Mouse (Mus musculus): ENCODE data around the gene Fut8. TPM values are rescaled to one million over a fixed set of nuclear protein-coding genes. Genes with fewer than 3 reads are reported as not detected.
"Not testable (repeated sequence)": the region's sequence is repeated elsewhere in the genome, so short reads cannot be mapped to it uniquely, and the experiment has no call there.

The Fut8 gene
- polyA plus RNA-seq, 1 experiment from 2014 or later: 24.6 TPM

DNA sequence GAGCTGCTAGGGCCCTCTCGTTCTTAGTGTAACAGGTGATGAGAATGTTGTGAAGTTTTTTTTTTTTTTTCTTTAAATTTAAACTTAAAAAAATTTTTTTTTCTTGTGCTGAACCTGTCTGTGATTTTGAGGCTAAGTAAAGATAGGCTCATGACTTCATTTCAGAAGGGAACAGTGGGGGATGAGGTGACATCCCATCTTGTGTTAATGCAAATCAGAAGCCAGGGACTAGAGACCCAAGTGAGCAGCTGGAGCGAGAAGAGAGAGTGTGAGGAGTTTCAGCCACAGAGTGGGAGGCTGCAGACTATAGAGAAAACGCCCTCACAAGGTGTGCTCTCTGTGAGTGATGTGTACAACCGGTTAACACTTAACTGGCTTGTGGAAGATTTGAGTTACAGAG is 2.0 kb upstream of the Fut8 start:
- no peak for DNase-seq (ENCODE audit: low spot score)
- Histone ChIP-seq H3K9me3 (no peaks in the 10 kb centered on the region), H3K36me3 (replicated peaks) (no peaks in the 10 kb centered on the region), H3K27me3 (replicated peaks; ENCODE audit: low read depth, poor library complexity, severe bottlenecking) (0 out of 2 replicates have a peak, but pooled peaks cover 4% of the 10 kb centered on the region), H3K4me1 (peaks cover 14% of the 10 kb centered on the region), H3K27ac (replicated peaks) (no peak overlapping the region), H3K4me3 (no peak overlapping the region)
- 59% methylated on average over 4 of the region's 4 CpGs for WGBS

DNA sequence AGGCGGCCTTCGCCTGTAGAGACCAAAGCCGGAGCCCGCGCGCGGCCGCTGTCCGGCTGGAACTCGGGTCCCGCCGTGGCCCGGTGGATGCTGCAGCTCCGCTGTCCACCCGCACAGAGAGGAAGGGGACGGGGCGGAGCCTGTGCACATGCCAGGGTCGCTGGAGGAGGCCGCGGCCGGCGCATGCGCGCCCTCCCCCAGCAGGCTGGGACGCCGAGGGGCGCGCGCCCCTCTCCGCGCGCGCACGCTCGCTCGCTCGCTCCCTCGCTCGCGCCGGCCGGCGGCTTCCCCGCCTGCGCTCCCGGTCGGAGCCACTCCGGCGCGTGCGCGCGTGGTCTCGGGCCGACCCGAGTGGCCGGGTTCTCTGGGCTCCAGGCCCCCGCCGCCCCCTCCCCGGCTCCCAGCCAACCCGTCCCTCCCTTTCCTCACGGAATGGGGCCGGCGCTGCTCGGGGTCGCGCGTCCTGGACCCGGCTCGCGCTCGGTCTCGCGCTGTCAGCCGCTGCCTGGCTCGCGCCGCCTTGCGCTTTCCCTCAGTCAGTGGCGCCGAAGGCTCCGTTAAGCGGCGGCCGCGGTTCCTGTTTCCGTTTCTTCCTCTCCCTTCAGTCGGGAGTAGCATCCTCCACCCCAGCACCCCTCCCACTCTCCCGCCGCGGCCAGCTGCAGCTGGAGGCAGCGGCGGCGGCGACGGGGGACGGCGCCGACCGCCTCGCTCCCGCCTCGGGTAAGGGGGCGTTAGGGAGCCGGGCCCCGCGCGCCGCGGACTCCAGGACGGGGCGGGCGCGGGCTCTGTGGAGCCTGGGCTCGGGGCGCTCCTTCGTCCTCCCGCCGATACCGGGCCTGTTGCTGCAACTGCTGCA is 835 bp downstream of the Fut8 start:
- Histone ChIP-seq H3K4me1 (peaks cover 14% of the 10 kb centered on the region), H3K27me3 (replicated peaks; ENCODE audit: low read depth, poor library complexity, severe bottlenecking) (0 out of 2 replicates have a peak, but pooled peaks cover 4% of the 10 kb centered on the region), H3K9me3 (no peaks in the 10 kb centered on the region), H3K27ac (replicated peaks) (peak overlapping the region; percentile 97), H3K4me3 (peak overlapping the region; percentile 92), H3K36me3 (replicated peaks) (no peaks in the 10 kb centered on the region)
- DNase-seq (ENCODE audit: low spot score): peak; percentile 95
- WGBS: under 1% methylated on average over 120 of the region's 120 CpGs

DNA sequence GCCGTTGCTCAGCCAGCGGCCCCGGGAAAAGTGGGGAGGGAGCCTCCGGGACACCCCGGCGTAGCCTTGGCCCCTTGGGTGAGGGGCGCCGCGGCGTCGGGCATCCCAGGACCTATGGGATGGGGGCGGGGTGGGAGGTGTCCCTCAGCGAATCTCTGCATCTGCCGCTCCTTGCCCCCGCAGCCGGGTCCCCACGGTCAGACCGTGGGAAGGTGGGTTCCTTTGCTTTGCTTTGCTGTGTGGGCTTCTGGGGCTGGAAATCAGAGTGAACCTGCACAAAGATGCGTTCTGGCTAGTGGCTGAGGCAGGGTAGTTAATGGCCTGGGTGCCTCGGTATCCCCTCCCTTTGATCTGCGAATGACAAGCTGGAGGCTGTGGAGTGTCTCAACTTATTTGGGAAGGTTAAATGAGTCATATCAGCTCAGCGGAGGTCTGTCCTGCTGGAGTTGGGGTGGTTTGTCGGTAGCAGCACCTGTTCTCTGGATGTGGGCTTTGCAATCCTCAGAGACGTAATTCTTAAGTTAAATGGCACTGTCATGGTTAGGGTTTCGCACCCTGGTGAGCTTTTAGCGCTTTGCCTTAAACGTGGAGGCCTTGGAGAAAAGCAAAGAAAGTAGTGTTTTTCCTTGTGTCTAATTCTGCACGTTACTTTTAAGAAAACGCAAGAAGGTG is 1.6 kb downstream of the Fut8 start:
- Histone ChIP-seq H3K36me3 (replicated peaks) (no peaks in the 10 kb centered on the region), H3K27me3 (replicated peaks; ENCODE audit: low read depth, poor library complexity, severe bottlenecking) (0 out of 2 replicates have a peak, but pooled peaks cover 4% of the 10 kb centered on the region), H3K4me1 (peaks cover 14% of the 10 kb centered on the region), H3K27ac (replicated peaks) (peak overlapping the region; percentile 97), H3K9me3 (no peaks in the 10 kb centered on the region), H3K4me3 (peak overlapping the region; percentile 92)
- no peak for DNase-seq (ENCODE audit: low spot score)
- WGBS: under 1% methylated on average over 29 of the region's 29 CpGs

DNA sequence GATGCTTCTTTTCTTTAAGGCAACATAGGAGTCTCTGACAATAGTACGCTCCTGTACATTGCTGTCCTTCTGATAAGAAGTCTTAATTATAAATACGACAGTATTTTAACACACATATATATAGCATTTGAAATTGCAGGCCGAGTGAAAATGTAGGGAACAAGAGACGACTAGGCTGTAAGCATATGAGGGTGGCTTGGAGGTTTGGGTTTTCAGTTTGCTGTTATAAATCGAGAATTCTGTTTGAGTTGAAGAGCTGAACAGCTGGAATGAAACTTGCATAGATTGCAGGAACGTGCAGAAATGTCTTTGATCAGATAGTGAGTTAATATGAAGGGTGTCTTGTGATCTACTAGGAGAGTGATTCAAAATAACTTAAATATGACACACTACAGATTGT is 2.4 kb downstream of the Fut8 start:
- Histone ChIP-seq H3K9me3 (no peaks in the 10 kb centered on the region), H3K4me3 (peak overlapping the region; percentile 92), H3K36me3 (replicated peaks) (no peaks in the 10 kb centered on the region), H3K4me1 (peaks cover 14% of the 10 kb centered on the region), H3K27ac (replicated peaks) (no peak overlapping the region), H3K27me3 (replicated peaks; ENCODE audit: low read depth, poor library complexity, severe bottlenecking) (0 out of 2 replicates have a peak, but pooled peaks cover 4% of the 10 kb centered on the region)
- no peak for DNase-seq (ENCODE audit: low spot score)
- 62% methylated on average over 6 of the region's 6 CpGs for WGBS

DNA sequence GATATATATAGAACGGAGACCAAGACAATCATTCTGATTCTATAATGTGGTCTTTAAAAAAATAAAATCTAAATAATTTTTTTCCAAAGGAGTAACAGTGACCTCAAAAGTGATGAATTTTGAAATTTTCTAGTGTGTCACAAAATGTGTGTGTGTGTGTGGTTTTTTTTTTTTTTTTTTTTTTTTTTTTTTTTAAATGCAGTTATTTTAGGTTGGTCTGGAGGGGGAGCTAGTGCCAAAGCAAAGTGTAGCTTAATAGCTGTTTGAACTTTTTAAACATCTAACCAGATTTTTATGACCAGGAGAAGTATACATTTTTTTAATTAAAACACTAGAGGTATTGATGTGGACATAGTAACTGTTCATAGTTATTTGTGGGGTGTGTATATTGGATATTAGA is 2.9 kb downstream of the Fut8 start:
- 0 out of 2 replicates have a peak, but pooled peaks cover 4% of the 10 kb centered on the region for H3K27me3 ChIP-seq (replicated peaks; ENCODE audit: low read depth, poor library complexity, severe bottlenecking)
- WGBS: 77% methylated on average over 1 of the region's 1 CpGs
- H3K36me3 ChIP-seq (replicated peaks): no peaks in the 10 kb centered on the region
- DNase-seq (ENCODE audit: low spot score): no peak
- H3K4me3 ChIP-seq: no peak overlapping the region
- peaks cover 14% of the 10 kb centered on the region for H3K4me1 ChIP-seq
- H3K27ac ChIP-seq (replicated peaks): no peak overlapping the region
- no peaks in the 10 kb centered on the region for H3K9me3 ChIP-seq

DNA sequence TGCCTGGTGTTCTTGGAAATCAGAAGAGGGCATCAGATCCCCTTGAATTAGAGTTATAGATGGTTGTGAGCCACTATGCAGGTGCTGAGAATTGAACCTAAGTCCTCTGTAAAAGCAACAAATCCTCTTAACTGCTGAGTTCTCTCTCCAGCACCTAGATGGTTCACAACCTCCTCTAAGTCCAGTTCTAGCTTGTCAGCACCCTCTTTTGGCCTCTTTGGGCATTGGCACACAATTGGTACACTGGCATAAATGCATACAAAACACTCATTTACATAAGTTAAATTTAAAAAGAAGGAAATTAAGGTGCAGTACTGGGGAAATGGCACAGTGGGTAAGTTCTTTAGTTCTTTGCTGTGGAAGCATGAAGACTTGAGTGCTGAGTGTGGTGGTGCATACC is 24.7 kb downstream of the Fut8 start:
- Histone ChIP-seq H3K27me3 (replicated peaks; ENCODE audit: low read depth, poor library complexity, severe bottlenecking) (no peaks in the 10 kb centered on the region), H3K27ac (replicated peaks) (no peak overlapping the region), H3K4me3 (no peak overlapping the region), H3K9me3 (no peaks in the 10 kb centered on the region), H3K4me1 (peaks cover 7% of the 10 kb centered on the region; the same call in 1 of the 2 replicates), H3K36me3 (replicated peaks) (no peaks in the 10 kb centered on the region)
- no peak for DNase-seq (ENCODE audit: low spot score)

DNA sequence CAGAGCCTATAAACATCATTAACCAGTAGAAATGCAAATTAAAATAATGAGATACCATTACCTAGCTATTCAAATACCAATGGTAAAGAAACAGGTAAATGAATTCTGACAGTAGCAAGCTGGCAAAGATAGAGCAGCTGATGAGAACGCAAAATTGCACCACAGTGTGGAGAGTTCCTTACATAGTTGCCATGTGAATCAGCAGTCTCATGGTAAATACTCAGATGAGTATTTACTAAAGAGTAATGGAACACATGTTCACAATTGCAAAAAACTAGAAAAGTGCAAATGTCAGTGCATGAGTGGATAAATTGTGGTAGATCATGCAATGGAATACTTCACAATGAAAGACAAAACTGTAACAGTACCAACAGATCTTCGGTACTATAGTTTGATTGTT is 25.9 kb downstream of the Fut8 start:
- DNase-seq (ENCODE audit: low spot score): no peak
- no peaks in the 10 kb centered on the region for H3K36me3 ChIP-seq (replicated peaks)
- no peaks in the 10 kb centered on the region for H3K27me3 ChIP-seq (replicated peaks; ENCODE audit: low read depth, poor library complexity, severe bottlenecking)
- no peaks in the 10 kb centered on the region for H3K9me3 ChIP-seq
- H3K4me1 ChIP-seq: peaks cover 7% of the 10 kb centered on the region; the same call in 1 of the 2 replicates
- no peak overlapping the region for H3K27ac ChIP-seq (replicated peaks)
- WGBS: 90% methylated on average over 2 of the region's 2 CpGs
- no peak overlapping the region for H3K4me3 ChIP-seq

DNA sequence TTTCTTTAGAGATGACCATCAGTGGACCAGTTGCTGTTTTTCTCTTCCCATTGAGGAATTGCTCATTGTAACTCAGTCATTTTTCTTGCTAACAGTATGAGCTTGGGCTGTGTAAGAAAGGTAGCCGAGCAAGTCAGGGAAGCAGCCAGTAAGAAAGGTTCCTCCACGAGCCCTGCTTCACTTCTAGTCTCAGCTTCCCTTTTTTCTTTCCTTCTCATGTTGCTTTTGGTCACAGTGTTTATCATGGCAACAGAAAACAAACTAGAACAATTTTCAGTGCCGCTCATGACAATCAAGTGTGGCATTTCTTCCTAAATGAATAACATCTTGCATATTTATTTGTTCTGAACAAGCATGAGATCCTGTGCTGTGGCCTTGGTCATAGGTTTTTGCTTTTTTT is 32.8 kb downstream of the Fut8 start:
- no peaks in the 10 kb centered on the region for H3K4me1 ChIP-seq
- H3K27ac ChIP-seq (replicated peaks): no peak overlapping the region

DNA sequence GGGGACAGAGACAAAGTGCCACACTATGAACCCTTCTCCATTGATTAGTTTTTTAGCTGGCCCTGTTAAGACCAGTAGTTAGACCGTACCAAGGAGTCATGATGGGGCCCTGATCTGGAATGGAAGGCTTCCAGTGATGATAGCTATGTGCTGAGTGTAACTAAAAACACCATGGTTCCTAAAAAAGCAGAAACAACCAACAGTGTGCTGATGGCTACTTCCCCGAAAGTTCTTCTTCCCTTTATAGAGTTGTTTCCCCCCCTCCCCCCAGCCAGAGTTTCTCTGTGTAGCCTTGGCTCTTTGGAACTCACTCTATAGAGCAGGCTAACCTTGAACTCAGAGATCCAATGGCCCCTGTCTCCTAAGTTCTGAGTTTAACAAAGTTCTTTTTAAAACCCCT is 50.6 kb downstream of the Fut8 start:
- H3K4me1 ChIP-seq: no peaks in the 10 kb centered on the region
- no peak overlapping the region for H3K4me3 ChIP-seq
- WGBS: 88% methylated on average over 2 of the region's 2 CpGs
- no peaks in the 10 kb centered on the region for H3K9me3 ChIP-seq
- no peaks in the 10 kb centered on the region for H3K27me3 ChIP-seq (replicated peaks; ENCODE audit: low read depth, poor library complexity, severe bottlenecking)
- no peaks in the 10 kb centered on the region for H3K36me3 ChIP-seq (replicated peaks)
- H3K27ac ChIP-seq (replicated peaks): no peak overlapping the region
- no peak for DNase-seq (ENCODE audit: low spot score)

More for the DNA sequence above, 32.8 kb downstream of the Fut8 start:
- Histone ChIP-seq H3K36me3 (replicated peaks) (no peaks in the 10 kb centered on the region), H3K27me3 (replicated peaks; ENCODE audit: low read depth, poor library complexity, severe bottlenecking) (no peaks in the 10 kb centered on the region), H3K9me3 (no peaks in the 10 kb centered on the region), H3K4me3 (no peak overlapping the region)
- DNase-seq (ENCODE audit: low spot score): no peak
- 91% methylated on average over 3 of the region's 3 CpGs for WGBS

DNA sequence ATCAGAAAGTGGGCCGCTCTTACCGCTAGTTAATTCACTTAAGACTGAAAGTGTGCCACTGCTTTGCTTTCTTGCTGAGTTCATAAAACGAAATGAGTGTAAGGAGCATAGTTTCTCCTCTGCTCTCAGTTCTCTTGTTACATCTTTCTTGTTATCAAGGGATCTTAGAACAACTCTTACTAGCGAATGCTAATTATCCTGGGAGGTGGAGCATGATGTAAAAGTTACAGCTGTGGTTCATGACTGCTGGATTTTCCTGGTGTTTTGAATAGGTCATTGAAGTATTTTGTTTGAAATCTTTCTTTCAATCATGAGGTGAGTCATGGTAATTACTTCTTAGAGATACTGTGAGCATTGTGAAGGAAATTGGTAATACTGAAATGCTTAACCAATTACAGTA is 53.1 kb downstream of the Fut8 start:
- Histone ChIP-seq H3K27me3 (replicated peaks; ENCODE audit: low read depth, poor library complexity, severe bottlenecking) (no peaks in the 10 kb centered on the region), H3K9me3 (no peaks in the 10 kb centered on the region), H3K4me1 (no peaks in the 10 kb centered on the region), H3K36me3 (replicated peaks) (no peaks in the 10 kb centered on the region), H3K27ac (replicated peaks) (no peak overlapping the region), H3K4me3 (no peak overlapping the region)
- WGBS: 69% methylated on average over 4 of the region's 4 CpGs
- no peak for DNase-seq (ENCODE audit: low spot score)

DNA sequence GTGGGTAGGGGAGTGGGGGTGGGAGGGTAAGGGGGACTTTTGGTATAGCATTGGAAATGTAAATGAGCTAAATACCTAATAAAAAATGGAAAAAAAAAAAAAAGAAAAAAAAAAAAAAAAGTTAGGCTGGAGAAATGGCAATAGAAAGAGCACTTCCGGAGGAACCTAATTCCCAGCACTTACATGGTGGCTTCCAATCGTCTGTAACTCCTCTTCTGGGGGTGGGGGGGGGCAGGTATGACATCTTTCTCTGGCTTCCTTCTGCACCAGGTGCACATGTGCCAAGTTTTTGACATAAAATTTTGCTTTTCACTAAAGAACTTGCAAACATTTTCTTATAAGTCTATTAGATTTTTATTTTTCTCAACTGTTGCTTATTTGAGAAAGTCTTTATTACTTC is 53.9 kb downstream of the Fut8 start:
- H3K36me3 ChIP-seq (replicated peaks); DNase-seq (ENCODE audit: low spot score); H3K9me3 ChIP-seq; H3K27me3 ChIP-seq (replicated peaks; ENCODE audit: low read depth, poor library complexity, severe bottlenecking); H3K4me1 ChIP-seq; H3K4me3 ChIP-seq; H3K27ac ChIP-seq (replicated peaks): not testable (repeated sequence)
- 83% methylated on average over 2 of the region's 2 CpGs for WGBS

DNA sequence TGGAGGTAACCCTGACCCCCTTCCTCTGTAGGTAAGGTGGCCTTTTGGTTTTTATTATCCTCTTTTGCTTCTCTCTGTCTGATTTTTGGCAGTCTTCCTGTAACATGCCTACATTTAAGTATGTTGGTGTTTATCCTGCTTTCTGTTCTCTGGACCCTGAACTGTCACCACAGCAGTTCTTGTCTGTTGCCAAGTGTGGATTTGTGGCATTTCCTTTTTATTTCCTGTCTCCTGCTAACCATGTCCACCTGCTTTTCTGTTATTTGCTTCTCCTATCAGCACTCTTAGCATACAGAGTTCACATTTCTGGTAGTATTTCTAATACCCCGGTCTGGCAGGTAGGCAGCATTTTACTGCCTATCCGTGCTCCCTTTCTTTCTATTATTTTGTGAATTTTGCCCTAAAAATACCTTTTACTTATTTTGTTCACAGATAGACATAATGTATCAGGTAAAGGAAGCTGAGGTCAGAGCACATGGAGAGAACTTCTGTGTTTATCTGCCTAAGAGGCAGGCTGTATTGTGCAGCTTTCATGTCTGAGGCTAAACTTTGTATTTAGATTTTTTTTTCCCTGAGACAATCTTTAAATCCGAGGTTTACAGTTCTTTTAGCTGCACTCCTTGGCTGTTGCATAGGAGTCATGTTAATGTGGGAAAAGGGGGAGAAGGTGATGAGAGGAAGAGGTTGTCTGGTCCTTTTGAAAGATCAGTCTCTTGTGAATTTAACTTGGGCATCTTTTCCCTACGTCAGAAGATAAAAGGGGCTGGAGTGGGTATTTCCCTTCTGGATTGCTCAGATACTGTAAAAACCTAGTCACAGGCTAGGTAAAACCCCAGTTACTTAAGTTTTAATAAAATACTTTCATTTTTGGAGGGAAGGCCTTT is 54.7 kb downstream of the Fut8 start:
- 78% methylated on average over 4 of the region's 4 CpGs for WGBS
- Histone ChIP-seq H3K27ac (replicated peaks) (no peak overlapping the region), H3K27me3 (replicated peaks; ENCODE audit: low read depth, poor library complexity, severe bottlenecking) (no peaks in the 10 kb centered on the region), H3K4me1 (no peaks in the 10 kb centered on the region), H3K36me3 (replicated peaks) (no peaks in the 10 kb centered on the region), H3K9me3 (no peaks in the 10 kb centered on the region), H3K4me3 (no peak overlapping the region)
- DNase-seq (ENCODE audit: low spot score): no peak

Measured in embryonic facial prominence, embryonic 10.5 days (tissue).